8 mouse cellular contexts compared by ENCODE assay signal in genomic region chr1:78425793-78426700, GRCm38 (mm10).
DNase-seq lines count a peak whose midpoint lies in the region; ATAC-seq and TF ChIP-seq lines count a peak whose summit lies in the region.

No protein-coding gene starts in this region.

- H3K27ac ChIP-seq in kidney, embryonic 14.5 days (ENCODE audit: low read depth, low read length), result no peak overlapping the region
- 0 out of 2 replicates have a peak overlapping the region, but pooled peaks have one; percentile 29 for H3K27ac ChIP-seq in forebrain, postnatal 0 days (ENCODE audit: low read depth, low read length)
- peak overlapping the region; percentile 66 for H3K27ac ChIP-seq in layer of hippocampus, adult 2 months
- H3K27ac ChIP-seq in neural tube, embryonic 15.5 days (replicated peaks), result peak overlapping the region; percentile 48

- H3K4me2 ChIP-seq in kidney, embryonic 14.5 days (replicated peaks; ENCODE audit: low read depth, low read length), result no peak overlapping the region
- no peak overlapping the region for H3K4me2 ChIP-seq in forebrain, postnatal 0 days (ENCODE audit: low read depth)
- no peak overlapping the region for H3K4me2 ChIP-seq in neural tube, embryonic 15.5 days

- peaks cover 24% of the 10 kb centered on the region; the same call in 1 of the 2 replicates for H3K36me3 ChIP-seq in kidney, embryonic 14.5 days (ENCODE audit: control insufficient read depth, insufficient read depth, low read length)
- peaks cover 11% of the 10 kb centered on the region; the same call in 1 of the 2 replicates for H3K36me3 ChIP-seq in forebrain, postnatal 0 days (ENCODE audit: insufficient read depth)
- H3K36me3 ChIP-seq in neural tube, embryonic 15.5 days, result peaks cover 6% of the 10 kb centered on the region; the same call in 1 of the 2 replicates

- DNase-seq in kidney, postnatal 4 days, result peak; percentile 32 to 42
- DNase-seq in forebrain, postnatal 0 days, result peak; percentile 14
- DNase-seq in layer of hippocampus, adult 2 months (ENCODE audit: low spot score in 2 of 2), result peak; percentile 13 to 16
- no peak for DNase-seq in adrenal gland, postnatal 36 days
- no peak for DNase-seq in cerebellum, adult 9-10 months
- DNase-seq in thymus, postnatal 4 days, result no peak

- WGBS in kidney, embryonic 14.5 days, result 80% methylated on average over 7 of the region's 7 CpGs
- WGBS in forebrain, postnatal 0 days, result 43% methylated on average over 7 of the region's 7 CpGs
- WGBS in neural tube, embryonic 15.5 days, result 80% methylated on average over 7 of the region's 7 CpGs

- H3K4me3 ChIP-seq in kidney, embryonic 14.5 days (ENCODE audit: low read length), result no peak overlapping the region
- H3K4me3 ChIP-seq in forebrain, postnatal 0 days (ENCODE audit: low read depth, low read length), result no peak overlapping the region
- H3K4me3 ChIP-seq in layer of hippocampus, adult 2 months, result no peak overlapping the region
- no peak overlapping the region for H3K4me3 ChIP-seq in neural tube, embryonic 15.5 days (replicated peaks)

- 0 out of 2 replicates have a peak, but pooled peaks cover 4% of the 10 kb centered on the region for H3K4me1 ChIP-seq in kidney, embryonic 14.5 days (ENCODE audit: control insufficient read depth, insufficient read depth, low read length)
- H3K4me1 ChIP-seq in forebrain, postnatal 0 days (ENCODE audit: insufficient read depth), result no peaks in the 10 kb centered on the region
- H3K4me1 ChIP-seq in neural tube, embryonic 15.5 days, result peaks cover 9% of the 10 kb centered on the region; the same call in 1 of the 2 replicates

- no peak for ATAC-seq in kidney, embryonic 14.5 days (ENCODE audit: low FRiP score, low TSS enrichment)
- ATAC-seq in forebrain, postnatal 0 days, result peak; percentile 61; the same call in 1 of the 2 replicates
- no peak for ATAC-seq in neural tube, embryonic 15.5 days (ENCODE audit: low FRiP score)

- H3K27me3 ChIP-seq in kidney, embryonic 14.5 days (ENCODE audit: control insufficient read depth, insufficient read depth, low read length), result no peaks in the 10 kb centered on the region
- no peaks in the 10 kb centered on the region for H3K27me3 ChIP-seq in forebrain, postnatal 0 days (ENCODE audit: insufficient read depth, low read length)
- no peaks in the 10 kb centered on the region for H3K27me3 ChIP-seq in neural tube, embryonic 15.5 days (replicated peaks)

- no peaks in the 10 kb centered on the region for H3K9me3 ChIP-seq in kidney, embryonic 14.5 days (ENCODE audit: control insufficient read depth, low read length)
- no peaks in the 10 kb centered on the region for H3K9me3 ChIP-seq in forebrain, postnatal 0 days (ENCODE audit: low read length)
- H3K9me3 ChIP-seq in neural tube, embryonic 15.5 days (replicated peaks), result no peaks in the 10 kb centered on the region

- no peak overlapping the region for H3K9ac ChIP-seq in kidney, embryonic 14.5 days (ENCODE audit: low read depth, low read length)
- H3K9ac ChIP-seq in forebrain, postnatal 0 days, result no peak overlapping the region
- no peak overlapping the region for H3K9ac ChIP-seq in neural tube, embryonic 15.5 days (replicated peaks)

- TF ChIP-seq CTCF in forebrain, postnatal 0 days (IDR thresholded peaks at IDR 0.05; ENCODE audit: low read depth), result no peak
- TF ChIP-seq CTCF in layer of hippocampus, adult 2 months (conservative IDR thresholded peaks at IDR 0.05), result no peak

Comparison
In these comparisons a context has a peak if more than half of its experiments do, and no peak if none do; other contexts are left out.
1. DNase-seq: peak in kidney, postnatal 4 days (2 of 2), forebrain, postnatal 0 days (single experiment) and layer of hippocampus, adult 2 months (2 of 2); none in adrenal gland, postnatal 36 days (0 of 2), cerebellum, adult 9-10 months (single experiment) and thymus, postnatal 4 days (single experiment).